Mouse (Mus musculus) limb, embryonic 13.5 days (tissue): ENCODE data around the gene Olfr994. TPM values are rescaled to one million over a fixed set of nuclear protein-coding genes. Genes with fewer than 3 reads are reported as not detected.

Experiments
- ATAC-seq: fragments of 200-750 bp; cut with Nextera tagmentation; 2 replicates; pipeline ENCODE4 v1.8.0; 2017; ENCODE audit warnings: low read depth, moderate number of reproducible peaks, moderate TSS enrichment; ENCODE audit not compliant: low FRiP score
- H3K27ac ChIP-seq: fragments of 300-500 bp; sonication (generic); 2 replicates; pipeline ENCODE4 v1.5.1; 2015; ENCODE audit warnings: inconsistent platforms, mild to moderate bottlenecking, moderate library complexity
- H3K27me3 ChIP-seq: fragments of 300-500 bp; sonication (generic); 2 replicates; pipeline ENCODE4 v1.6.1; 2015; ENCODE audit warnings: mild to moderate bottlenecking, inconsistent platforms
- H3K36me3 ChIP-seq: fragments of 300-500 bp; sonication (generic); 2 replicates; pipeline ENCODE4 v1.6.1; 2015; ENCODE audit warnings: inconsistent platforms, mild to moderate bottlenecking, moderate library complexity
- H3K4me1 ChIP-seq: fragments of 300-500 bp; sonication (generic); 2 replicates; pipeline ENCODE4 v1.6.1; 2015; ENCODE audit warnings: inconsistent platforms
- H3K4me2 ChIP-seq: fragments of 300-500 bp; sonication (generic); replicated peaks from 2 replicates; pipeline ENCODE4 v1.6.1; 2015; ENCODE audit warnings: inconsistent platforms, mild to moderate bottlenecking, moderate library complexity
- H3K4me3 ChIP-seq: fragments of 300-500 bp; sonication (generic); 2 replicates; pipeline ENCODE4 v1.5.1; 2015; ENCODE audit warnings: moderate library complexity, mild to moderate bottlenecking, inconsistent platforms
- H3K9ac ChIP-seq: fragments of 300-500 bp; sonication (generic); 2 replicates; pipeline ENCODE4 v1.6.1; 2015; ENCODE audit warnings: mild to moderate bottlenecking, inconsistent platforms
- H3K9me3 ChIP-seq: fragments of 300-500 bp; sonication (generic); 2 replicates; pipeline ENCODE4 v1.6.1; 2016; ENCODE audit warnings: inconsistent platforms
- whole genome bisulfite sequencing: fragments of 180-500 bp; shearing (Covaris S2); methylation state at CpG from one replicate; pipeline ENCODE4 v1.1.7; 2015; 5-methylcytosine and 5-hydroxymethylcytosine counted together
- polyA plus RNA-seq: library from polyadenylated mRNA; unstranded; fragments of >200 nt; fragmentation: Nextera tagmentation; extraction: Ambion mirVana; gene quantifications from 2 replicates; pipeline ENCODE4 v1.2.1, GENCODE M21; 2015

Gene Olfr994
- not detected in 2 replicates for polyA plus RNA-seq

- Histone ChIP-seq H3K36me3 (no peaks in the 10 kb centered on the region), H3K4me1 (no peaks in the 10 kb centered on the region), H3K9me3 (no peaks in the 10 kb centered on the region), H3K27me3 (no peaks in the 10 kb centered on the region), H3K9ac (no peak within 1 kb of the TSS), H3K4me3 (no peak within 1 kb of the TSS), H3K4me2 (no peak within 1 kb of the TSS), H3K27ac (no peak within 1 kb of the TSS)
- no peak for ATAC-seq
- 94% methylated on average over 3 of the region's 3 CpGs for whole genome bisulfite sequencing
Observed at GRCm38 (mm10) chr2:85436351-85436750, at the start of gene Olfr994. Olfr994 (minus strand) TSS chr2:85436451.

GRCm38 (mm10) chr2:85466801-85467325 is 30.6 kb upstream of the Olfr994 start:
- WGBS = 86% methylated on average over 3 of the region's 3 CpGs
- Histone ChIP-seq H3K4me2 (no peak overlapping the region), H3K27ac (no peak overlapping the region), H3K9ac (no peak overlapping the region), H3K36me3 (no peaks in the 10 kb centered on the region), H3K9me3 (peaks cover 5% of the 10 kb centered on the region; the same call in 1 of the 2 replicates), H3K4me3 (no peak overlapping the region), H3K27me3 (no peaks in the 10 kb centered on the region), H3K4me1 (no peaks in the 10 kb centered on the region)
- ATAC-seq = no peak

- Histone ChIP-seq H3K36me3 (no peaks in the 10 kb centered on the region), H3K9ac (no peak within 1 kb of the TSS), H3K27ac (no peak within 1 kb of the TSS), H3K9me3 (no peaks in the 10 kb centered on the region), H3K4me3 (no peak within 1 kb of the TSS), H3K4me1 (no peaks in the 10 kb centered on the region), H3K27me3 (no peaks in the 10 kb centered on the region), H3K4me2 (no peak within 1 kb of the TSS)
- WGBS = 10% methylated on average over 1 of the region's 1 CpGs
- ATAC-seq = no peak
Observed at GRCm38 (mm10) chr2:85443539-85443938, 7.3 kb upstream of the Olfr994 start, which contains the start of gene Olfr995. Olfr995 (minus strand) TSS chr2:85443639.

GRCm38 (mm10) chr2:85442546-85442945 is 6.3 kb upstream of the Olfr994 start:
- Histone ChIP-seq H3K4me2 (no peak overlapping the region), H3K27me3 (no peaks in the 10 kb centered on the region), H3K4me3 (no peak overlapping the region), H3K36me3 (no peaks in the 10 kb centered on the region), H3K9ac (no peak overlapping the region), H3K9me3 (no peaks in the 10 kb centered on the region), H3K27ac (no peak overlapping the region), H3K4me1 (no peaks in the 10 kb centered on the region)
- no peak for ATAC-seq

- H3K4me2 ChIP-seq = no peak overlapping the region
- no peaks in the 10 kb centered on the region for H3K9me3 ChIP-seq
- H3K27ac ChIP-seq = no peak overlapping the region
- WGBS = 68% methylated on average over 1 of the region's 1 CpGs
- no peaks in the 10 kb centered on the region for H3K36me3 ChIP-seq
- no peak overlapping the region for H3K4me3 ChIP-seq
- no peaks in the 10 kb centered on the region for H3K27me3 ChIP-seq
- H3K4me1 ChIP-seq = no peaks in the 10 kb centered on the region
- no peak for ATAC-seq
- H3K9ac ChIP-seq = no peak overlapping the region
Observed at GRCm38 (mm10) chr2:85425893-85426292, 10.4 kb downstream of the Olfr994 start.

- Histone ChIP-seq H3K4me1 (no peaks in the 10 kb centered on the region), H3K9me3 (no peaks in the 10 kb centered on the region), H3K9ac (no peak within 1 kb of the TSS), H3K27ac (no peak within 1 kb of the TSS), H3K4me3 (no peak within 1 kb of the TSS), H3K4me2 (no peak within 1 kb of the TSS), H3K27me3 (no peaks in the 10 kb centered on the region), H3K36me3 (no peaks in the 10 kb centered on the region)
- no peak for ATAC-seq
Observed at GRCm38 (mm10) chr2:85414777-85415176, 21.5 kb downstream of the Olfr994 start, which contains the start of gene Olfr993. Olfr993 (minus strand) TSS chr2:85414877.

- 63% methylated on average over 2 of the region's 2 CpGs for WGBS
- Histone ChIP-seq H3K4me1 (no peaks in the 10 kb centered on the region), H3K27me3 (no peaks in the 10 kb centered on the region), H3K27ac (no peak within 1 kb of the TSS), H3K4me3 (no peak within 1 kb of the TSS), H3K9ac (no peak within 1 kb of the TSS), H3K9me3 (no peaks in the 10 kb centered on the region), H3K36me3 (no peaks in the 10 kb centered on the region), H3K4me2 (no peak within 1 kb of the TSS)
- ATAC-seq = no peak
Observed at GRCm38 (mm10) chr2:85409369-85409768, 26.9 kb downstream of the Olfr994 start, which contains the start of gene Olfr992. Olfr992 (minus strand) TSS chr2:85409469.

Other genes with a start within 250 kb of the Olfr994 start
- gene Lrrc55, start 239.3 kb downstream of the Olfr994 start, polyA plus RNA-seq = 0.75 and 0.78 TPM in 2 replicates
- gene Olfr987, start 97.1 kb downstream of the Olfr994 start, polyA plus RNA-seq = not detected in 2 replicates
- not detected in 2 replicates for gene Olfr988, start 73.2 kb downstream of the Olfr994 start, polyA plus RNA-seq
- not detected in 2 replicates for gene Olfr992, start 27.0 kb downstream of the Olfr994 start, polyA plus RNA-seq
- not detected in 2 replicates for gene Olfr993, start 21.6 kb downstream of the Olfr994 start, polyA plus RNA-seq
- gene Olfr995, start 7.2 kb upstream of the Olfr994 start, polyA plus RNA-seq = not detected in 2 replicates
- gene 4833423E24Rik, start 82.6 kb upstream of the Olfr994 start, polyA plus RNA-seq = 0.32 and 0.34 TPM in 2 replicates
- not detected in 2 replicates for gene Olfr996, start 142.8 kb upstream of the Olfr994 start, polyA plus RNA-seq
- not detected in 2 replicates for gene Olfr998, start 152.5 kb upstream of the Olfr994 start, polyA plus RNA-seq
- gene Olfr1000, start 175.5 kb upstream of the Olfr994 start, polyA plus RNA-seq = not detected in 2 replicates
- not detected in 2 replicates for gene Olfr1002, start 214.3 kb upstream of the Olfr994 start, polyA plus RNA-seq
- gene Olfr154, start 228.0 kb upstream of the Olfr994 start, polyA plus RNA-seq = not detected in 2 replicates
- gene Olfr1006, start 242.3 kb upstream of the Olfr994 start, polyA plus RNA-seq = not detected in 2 replicates